In the genomic region with DNA sequence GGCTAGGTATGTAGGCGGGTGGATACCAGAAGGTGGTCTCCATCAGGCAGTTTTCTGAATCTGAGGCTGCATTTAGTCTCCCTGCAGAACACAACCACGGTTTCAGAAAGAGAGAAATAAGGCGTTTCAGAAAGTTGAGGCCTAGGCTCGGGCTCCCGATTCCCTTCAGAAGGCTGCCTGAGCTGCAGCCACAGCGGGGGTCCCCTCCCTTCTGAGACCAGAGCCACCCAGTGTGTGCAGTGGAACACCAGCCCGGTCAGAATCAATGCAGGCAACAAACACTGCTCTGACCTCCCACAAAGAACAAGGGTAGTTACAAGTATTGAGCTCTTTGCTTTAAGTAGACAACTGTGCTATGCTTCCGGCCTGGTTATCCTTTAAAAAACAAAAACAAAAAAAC, we compare ENCODE assay signal across 16 mouse cellular contexts. TPM values are rescaled to one million over a fixed set of nuclear protein-coding genes. Genes with fewer than 3 reads are reported as not detected.
DNase-seq lines count a peak whose midpoint lies in the region; ATAC-seq and TF ChIP-seq lines count a peak whose summit lies in the region.
"Had no signal": no experiment of that assay in that cellular context is flagged by ENCODE, and none has a peak within 500 bp of the region (broad histone marks: within the 10 kb centered on the region; RNA-seq: fewer than 3 reads in every experiment).

No protein-coding gene starts in this region.

- H3K9ac ChIP-seq in midbrain, embryonic 11.5 days (ENCODE audit: low read length), result no peak overlapping the region
- H3K9ac ChIP-seq in midbrain, embryonic 16.5 days (ENCODE audit: low read depth, low read length), result no peak overlapping the region
- H3K9ac ChIP-seq in forebrain, postnatal 0 days, result no peak overlapping the region
- no peak overlapping the region for H3K9ac ChIP-seq in heart, embryonic 11.5 days (ENCODE audit: low read depth, low read length)
- H3K9ac ChIP-seq: limb, embryonic 12.5 days had no signal

- peaks cover 27% of the 10 kb centered on the region for H3K4me1 ChIP-seq in midbrain, embryonic 11.5 days (ENCODE audit: control insufficient read depth, insufficient read depth, low read length)
- peaks cover 3% of the 10 kb centered on the region; the same call in 1 of the 2 replicates for H3K4me1 ChIP-seq in midbrain, embryonic 16.5 days (ENCODE audit: control insufficient read depth, insufficient read depth, low read length)
- peaks cover 3% of the 10 kb centered on the region; the same call in 1 of the 2 replicates for H3K4me1 ChIP-seq in forebrain, postnatal 0 days (ENCODE audit: insufficient read depth)
- peaks cover 13% of the 10 kb centered on the region for H3K4me1 ChIP-seq in small intestine, adult 2 months (ENCODE audit: control insufficient read depth, insufficient read depth, insufficient read length, low read length)
- peaks cover 20% of the 10 kb centered on the region for H3K4me1 ChIP-seq in heart, embryonic 11.5 days (ENCODE audit: control insufficient read depth, insufficient read depth, low read length)

- DNase-seq in heart, adult 11 months, result peak; percentile 75
- DNase-seq in heart, postnatal 4 days, result no peak
- peak; percentile 96 for DNase-seq in midbrain, embryonic 11.5 days (ENCODE audit: low spot score, missing footprints)
- peak; percentile 27 for DNase-seq in forebrain, postnatal 0 days
- no peak for DNase-seq in heart, postnatal 10 days
- DNase-seq: gastrocnemius, postnatal 10 days; kidney, adult 8-10 months; layer of hippocampus, postnatal 36 days; lung, adult 2 months; thymus, adult 2 months had no signal

- H3K27ac ChIP-seq in midbrain, embryonic 11.5 days (ENCODE audit: low read depth, low read length), result no peak overlapping the region
- H3K27ac ChIP-seq in midbrain, embryonic 16.5 days (ENCODE audit: low read length), result no peak overlapping the region
- no peak overlapping the region for H3K27ac ChIP-seq in forebrain, postnatal 0 days (ENCODE audit: low read depth, low read length)
- H3K27ac ChIP-seq in small intestine, adult 2 months (ENCODE audit: insufficient read depth, low read depth, low read length), result peak overlapping the region; percentile 80
- H3K27ac ChIP-seq in heart, embryonic 11.5 days (ENCODE audit: low read depth, low read length), result no peak overlapping the region
- H3K27ac ChIP-seq: limb, embryonic 12.5 days had no signal

- no peak for TF ChIP-seq POLR2A in small intestine, adult 2 months (IDR thresholded peaks at IDR 0.05; ENCODE audit: low read depth, low read length)

- no peak for TF ChIP-seq CTCF in forebrain, postnatal 0 days (IDR thresholded peaks at IDR 0.05; ENCODE audit: low read depth)
- TF ChIP-seq CTCF in small intestine, adult 2 months (IDR thresholded peaks at IDR 0.05; ENCODE audit: extremely low read depth, insufficient read length, insufficient replicate concordance, low read depth, low read length), result no peak

- H3K27me3 ChIP-seq in midbrain, embryonic 11.5 days (ENCODE audit: control insufficient read depth, insufficient read depth, low read length), result peaks cover 88% of the 10 kb centered on the region
- peaks cover 42% of the 10 kb centered on the region for H3K27me3 ChIP-seq in midbrain, embryonic 16.5 days (ENCODE audit: control insufficient read depth, insufficient read depth, low read depth, low read length)
- H3K27me3 ChIP-seq in forebrain, postnatal 0 days (ENCODE audit: insufficient read depth, low read length), result peaks cover 61% of the 10 kb centered on the region
- H3K27me3 ChIP-seq in small intestine, adult 2 months (ENCODE audit: control insufficient read depth, insufficient read depth, low read length), result peaks cover 87% of the 10 kb centered on the region
- H3K27me3 ChIP-seq in heart, embryonic 11.5 days (ENCODE audit: control insufficient read depth, insufficient read depth, low read length), result peaks cover 88% of the 10 kb centered on the region
- H3K27me3 ChIP-seq: Patski had no signal

- intact Hi-C loops in heart, postnatal 10 days (cut with DNase I), result no loop called here

- no peaks in the 10 kb centered on the region for H3K36me3 ChIP-seq in midbrain, embryonic 11.5 days (ENCODE audit: control insufficient read depth, insufficient read depth, low read length)
- H3K36me3 ChIP-seq in midbrain, embryonic 16.5 days (ENCODE audit: control insufficient read depth, insufficient read depth, low read length), result no peaks in the 10 kb centered on the region
- no peaks in the 10 kb centered on the region for H3K36me3 ChIP-seq in forebrain, postnatal 0 days (ENCODE audit: insufficient read depth)
- H3K36me3 ChIP-seq in small intestine, adult 2 months (ENCODE audit: control insufficient read depth, insufficient read depth, low read length), result peaks cover 4% of the 10 kb centered on the region; the same call in 1 of the 2 replicates
- no peaks in the 10 kb centered on the region for H3K36me3 ChIP-seq in heart, embryonic 11.5 days (ENCODE audit: control insufficient read depth, insufficient read depth, low read length)
- H3K36me3 ChIP-seq: limb, embryonic 12.5 days had no signal

- no peaks in the 10 kb centered on the region for H3K9me3 ChIP-seq in midbrain, embryonic 11.5 days (ENCODE audit: control insufficient read depth, low read length)
- H3K9me3 ChIP-seq in midbrain, embryonic 16.5 days (replicated peaks; ENCODE audit: control insufficient read depth, low read length, poor library complexity, severe bottlenecking), result no peaks in the 10 kb centered on the region
- no peaks in the 10 kb centered on the region for H3K9me3 ChIP-seq in forebrain, postnatal 0 days (ENCODE audit: low read length)
- no peaks in the 10 kb centered on the region for H3K9me3 ChIP-seq in heart, embryonic 11.5 days (replicated peaks; ENCODE audit: control insufficient read depth, low read length)
- H3K9me3 ChIP-seq: limb, embryonic 12.5 days had no signal

- no peak overlapping the region for H3K4me2 ChIP-seq in midbrain, embryonic 11.5 days
- H3K4me2 ChIP-seq in midbrain, embryonic 16.5 days (ENCODE audit: low read length), result no peak overlapping the region
- no peak overlapping the region for H3K4me2 ChIP-seq in forebrain, postnatal 0 days (ENCODE audit: low read depth)
- no peak overlapping the region for H3K4me2 ChIP-seq in heart, embryonic 11.5 days

- 2% methylated on average over 8 of the region's 8 CpGs for WGBS in midbrain, embryonic 11.5 days
- WGBS in midbrain, embryonic 16.5 days, result 8% methylated on average over 8 of the region's 8 CpGs
- 25% methylated on average over 8 of the region's 8 CpGs for WGBS in forebrain, postnatal 0 days
- WGBS in small intestine, adult 2 months, result 29% methylated on average over 8 of the region's 8 CpGs
- 8% methylated on average over 8 of the region's 8 CpGs for WGBS in heart, embryonic 11.5 days (ENCODE audit: insufficient replicate concordance)

- no peak overlapping the region for H3K4me3 ChIP-seq in midbrain, embryonic 11.5 days (ENCODE audit: low read depth, low read length)
- H3K4me3 ChIP-seq in midbrain, embryonic 16.5 days (ENCODE audit: low read depth, low read length), result no peak overlapping the region
- H3K4me3 ChIP-seq in forebrain, postnatal 0 days (ENCODE audit: low read depth, low read length), result no peak overlapping the region
- H3K4me3 ChIP-seq in small intestine, adult 2 months (ENCODE audit: low read depth, low read length), result peak overlapping the region; percentile 45
- H3K4me3 ChIP-seq in heart, embryonic 11.5 days (ENCODE audit: low read depth, low read length), result no peak overlapping the region
- H3K4me3 ChIP-seq: limb, embryonic 12.5 days had no signal

- no peak for ATAC-seq in midbrain, embryonic 11.5 days (ENCODE audit: low FRiP score)
- ATAC-seq in midbrain, embryonic 16.5 days, result no peak
- ATAC-seq in forebrain, postnatal 0 days, result no peak
- ATAC-seq in heart, embryonic 11.5 days (replicated peaks; ENCODE audit: insufficient number of reproducible peaks, low FRiP score, low TSS enrichment), result no peak
- ATAC-seq: Patski had no signal

RNA-seq across cellular contexts. Expression of gene Nkx2-3, which starts 1.0 kb away (rescaled TPM):
- total RNA-seq in heart, postnatal 4 days (2021), result not detected
- 0.60 and 0.77 TPM in 2 replicates for polyA plus RNA-seq in midbrain, embryonic 11.5 days (2014; fragmentation: Nextera tagmentation; extraction: Ambion mirVana)
- polyA plus RNA-seq in midbrain, embryonic 16.5 days (2015; fragmentation: Nextera tagmentation; extraction: Ambion mirVana), result 0.51 and 0.55 TPM in 2 replicates
- total RNA-seq in forebrain, postnatal 0 days (2014; rRNA removed), result 0.67 and 0.92 TPM in 2 replicates
- 1.1 and 1.6 TPM in 2 replicates for polyA plus RNA-seq in forebrain, postnatal 0 days (2015; fragmentation: Nextera tagmentation; extraction: Ambion mirVana)
- polyA plus RNA-seq in small intestine, adult 2 months (2012; rRNA removed), result 12.3 and 24.9 TPM in 2 replicates
- total RNA-seq in heart, postnatal 10 days (2021), result not detected
- not detected in 2 replicates for polyA plus RNA-seq in heart, embryonic 11.5 days (2014; fragmentation: Nextera tagmentation; extraction: Ambion mirVana)
- total RNA-seq: gastrocnemius, postnatal 10 days; heart, adult 8-10 months; layer of hippocampus, postnatal 36 days had no signal
- polyA plus RNA-seq: limb, embryonic 12.5 days; lung, adult 2 months; thymus, adult 2 months had no signal

Comparison
In these comparisons a context has a peak if more than half of its experiments do, and no peak if none do; other contexts are left out.
1. DNase-seq: peak in heart, adult 11 months (single experiment), midbrain, embryonic 11.5 days (single experiment) and forebrain, postnatal 0 days (single experiment); none in heart, postnatal 4 days (single experiment) and heart, postnatal 10 days (0 of 2).